Mouse (Mus musculus) liver, adult 2 months (tissue): ENCODE data around the gene Hlcs. TPM values are rescaled to one million over a fixed set of nuclear protein-coding genes. Genes with fewer than 3 reads are reported as not detected.

Experiments
- DNase-seq: peaks from one replicate; pipeline ENCODE4 v3.0.0-alpha.2; 2011; ENCODE audit warnings: low read depth, low spot score; ENCODE audit errors: extremely low read depth
- H3K27ac ChIP-seq: fragments of 200-500 bp; replicated peaks from 2 replicates; pipeline ENCODE4 v1.5.1; 2012; ENCODE audit warnings: low read depth, mild to moderate bottlenecking, control low read depth, inconsistent platforms, low read length; ENCODE audit not compliant: insufficient read depth
- H3K27me3 ChIP-seq: fragments of 200-500 bp; 2 replicates; pipeline ENCODE4 v1.6.1; 2012; ENCODE audit warnings: mild to moderate bottlenecking, moderate library complexity, low read length, inconsistent platforms; ENCODE audit not compliant: control insufficient read depth, insufficient read depth
- H3K36me3 ChIP-seq: fragments of 200-500 bp; 2 replicates; pipeline ENCODE4 v1.6.1; 2012; ENCODE audit warnings: low read length, inconsistent platforms; ENCODE audit not compliant: control insufficient read depth, insufficient read depth
- H3K4me1 ChIP-seq: fragments of 200-500 bp; 2 replicates; pipeline ENCODE4 v1.6.1; 2011; ENCODE audit warnings: low read length; ENCODE audit not compliant: control insufficient read depth, insufficient read depth
- H3K4me3 ChIP-seq: fragments of 200-500 bp; 2 replicates; pipeline ENCODE4 v1.5.1; 2011; ENCODE audit warnings: low read depth, mild to moderate bottlenecking, control low read depth, low read length, moderate library complexity; ENCODE audit not compliant: insufficient read depth
- H3K79me2 ChIP-seq: fragments of 200-500 bp; 2 replicates; pipeline ENCODE4 v1.6.1; 2012; ENCODE audit warnings: inconsistent platforms, mild to moderate bottlenecking, low read length, moderate library complexity; ENCODE audit not compliant: control insufficient read depth, insufficient read depth
- H3K9ac ChIP-seq: fragments of 200-500 bp; 2 replicates; pipeline ENCODE4 v1.6.1; 2012; ENCODE audit warnings: low read depth, mild to moderate bottlenecking, control low read depth, inconsistent platforms, low read length
- CTCF ChIP-seq: fragments of 200-500 bp; IDR thresholded peaks from 2 replicates; pipeline ENCODE4 v1.5.1; 2011; ENCODE audit warnings: low read depth, low read length, control low read depth
- POLR2A ChIP-seq: fragments of 200-500 bp; IDR thresholded peaks from 2 replicates; pipeline ENCODE4 v1.6.1; 2011; ENCODE audit warnings: low read length, control low read depth; ENCODE audit not compliant: insufficient read depth; ENCODE audit errors: extremely low read depth
- WGBS: fragments of 180-500 bp; shearing (Covaris S2); methylation state at CpG from one replicate; pipeline ENCODE4 v1.1.7; 2018; 5-methylcytosine and 5-hydroxymethylcytosine counted together
- polyA plus RNA-seq: library from polyadenylated mRNA; depleted of rRNA; stranded (reverse); fragments of >200 nt; gene quantifications from 2 replicates; pipeline ENCODE4 v1.2.3, GENCODE M21; 2012
- total RNA-seq: library from RNA; depleted of rRNA; stranded (reverse); fragments of >200 nt; gene quantifications from 2 replicates; pipeline ENCODE4 v1.2.3, GENCODE M21; 2014

The Hlcs gene
- total and polyA plus RNA-seq, 2 experiments = 6.0 to 7.2 TPM

GRCm38 (mm10) chr16:94140746-94141145 is 172.6 kb downstream of the Hlcs start:
- Histone ChIP-seq H3K27ac (no peak overlapping the region), H3K9ac (no peak overlapping the region), H3K4me3 (no peak overlapping the region), H3K36me3 (peaks cover 6% of the 10 kb centered on the region; the same call in 1 of the 2 replicates), H3K27me3 (no peaks in the 10 kb centered on the region), H3K79me2 (no peaks in the 10 kb centered on the region), H3K4me1 (no peaks in the 10 kb centered on the region)
- DNase-seq = no peak
- TF ChIP-seq POLR2A (no peak), CTCF (no peak)
- WGBS = 89% methylated on average over 10 of the region's 10 CpGs

- H3K4me1 ChIP-seq = no peaks in the 10 kb centered on the region
- H3K27ac ChIP-seq = no peak overlapping the region
- no peaks in the 10 kb centered on the region for H3K79me2 ChIP-seq
- 92% methylated on average over 10 of the region's 10 CpGs for WGBS
- TF ChIP-seq POLR2A (no peak), CTCF (no peak)
- H3K36me3 ChIP-seq = peaks cover 17% of the 10 kb centered on the region; the same call in 1 of the 2 replicates
- no peak overlapping the region for H3K4me3 ChIP-seq
- no peak overlapping the region for H3K9ac ChIP-seq
- H3K27me3 ChIP-seq = no peaks in the 10 kb centered on the region
- DNase-seq = no peak
Measured at GRCm38 (mm10) chr16:94134218-94134617, 179.2 kb downstream of the Hlcs start.

DNA sequence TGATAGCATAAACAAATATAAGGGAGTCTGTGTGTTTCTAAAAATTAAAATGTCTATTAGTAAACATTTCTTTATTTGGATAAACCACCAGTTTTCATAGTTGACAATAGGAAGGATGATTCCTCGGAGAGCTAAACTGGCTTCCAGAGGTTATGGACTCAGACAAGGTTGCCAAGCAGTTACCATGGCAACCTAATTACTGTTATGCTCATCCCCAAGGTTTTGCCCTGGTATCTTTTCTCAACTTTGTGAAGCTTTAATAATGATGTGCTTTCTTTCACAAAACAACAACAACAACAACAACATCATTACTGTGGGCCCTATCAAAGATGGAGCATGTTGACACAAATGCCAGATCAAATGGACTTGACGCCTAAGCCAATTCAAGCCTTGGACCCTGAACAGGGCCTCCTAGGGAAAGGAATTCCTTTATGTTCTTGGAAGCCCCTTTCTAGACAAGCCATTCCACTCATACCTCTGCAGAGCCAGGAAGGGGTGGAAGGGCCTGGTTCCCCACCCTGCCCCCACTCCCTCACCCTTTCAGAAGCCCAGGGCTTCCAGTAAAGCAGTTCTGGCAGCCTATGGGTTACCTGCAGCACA is 185.0 kb downstream of the Hlcs start:
- Histone ChIP-seq H3K4me1 (no peaks in the 10 kb centered on the region), H3K4me3 (no peak overlapping the region), H3K27me3 (peaks cover 4% of the 10 kb centered on the region; the same call in 1 of the 2 replicates), H3K27ac (no peak overlapping the region), H3K36me3 (peaks cover 4% of the 10 kb centered on the region; the same call in 1 of the 2 replicates), H3K9ac (no peak overlapping the region), H3K79me2 (no peaks in the 10 kb centered on the region)
- TF ChIP-seq CTCF (no peak), POLR2A (no peak)
- 79% methylated on average over 2 of the region's 2 CpGs for whole genome bisulfite sequencing
- no peak for DNase-seq

GRCm38 (mm10) chr16:94126200-94126599 is 187.2 kb downstream of the Hlcs start:
- Histone ChIP-seq H3K4me3 (no peak overlapping the region), H3K36me3 (no peaks in the 10 kb centered on the region), H3K79me2 (no peaks in the 10 kb centered on the region), H3K27me3 (peaks cover 4% of the 10 kb centered on the region; the same call in 1 of the 2 replicates), H3K9ac (no peak overlapping the region), H3K27ac (no peak overlapping the region), H3K4me1 (no peaks in the 10 kb centered on the region)
- 43% methylated on average over 9 of the region's 9 CpGs for WGBS
- DNase-seq = no peak
- TF ChIP-seq POLR2A = no peak
- TF ChIP-seq CTCF = no peak

GRCm38 (mm10) chr16:94125172-94125981 is 188.0 kb downstream of the Hlcs start:
- DNase-seq = no peak

DNA sequence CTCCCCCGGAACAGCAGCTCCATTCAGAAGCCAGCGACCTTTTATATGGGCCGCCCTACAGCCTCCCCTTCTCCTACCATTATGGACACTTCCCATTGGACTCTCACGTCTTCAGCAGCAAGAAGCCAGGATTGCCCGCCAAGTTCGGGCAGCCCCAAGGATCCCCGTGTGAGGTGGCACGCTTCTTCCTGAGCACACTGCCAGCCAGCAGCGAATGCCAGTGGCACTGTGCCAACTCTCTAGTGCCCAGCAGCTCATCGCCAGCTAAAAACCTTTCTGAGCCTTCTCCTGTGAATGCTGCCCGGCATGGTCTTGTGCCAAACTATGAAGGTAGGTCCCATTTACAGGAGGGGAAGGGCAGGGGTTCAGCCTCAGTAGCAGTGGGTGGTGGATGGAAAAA is 190.1 kb downstream of the Hlcs start:
- Histone ChIP-seq H3K4me1 (no peaks in the 10 kb centered on the region), H3K27me3 (peaks cover 4% of the 10 kb centered on the region; the same call in 1 of the 2 replicates), H3K79me2 (no peaks in the 10 kb centered on the region), H3K9ac (no peak overlapping the region), H3K4me3 (no peak overlapping the region), H3K27ac (no peak overlapping the region), H3K36me3 (no peaks in the 10 kb centered on the region)
- no peak for DNase-seq
- no peak for TF ChIP-seq CTCF
- no peak for TF ChIP-seq POLR2A
- WGBS = 73% methylated on average over 11 of the region's 11 CpGs

More at GRCm38 (mm10) chr16:94125172-94125981, 188.0 kb downstream of the Hlcs start:
- WGBS = 3% methylated on average over 83 of the region's 83 CpGs
- no peaks in the 10 kb centered on the region for H3K36me3 ChIP-seq
- no peaks in the 10 kb centered on the region for H3K79me2 ChIP-seq
- H3K4me1 ChIP-seq = no peaks in the 10 kb centered on the region
- TF ChIP-seq POLR2A (no peak), CTCF (no peak)
- no peak overlapping the region for H3K4me3 ChIP-seq
- peaks cover 4% of the 10 kb centered on the region; the same call in 1 of the 2 replicates for H3K27me3 ChIP-seq
- no peak overlapping the region for H3K27ac ChIP-seq
- H3K9ac ChIP-seq = no peak overlapping the region
